Mouse (Mus musculus) cerebellum, adult 9-11 months (tissue): ENCODE data around the gene Ptch2.
A peak's percentile ranks its signal among the peaks of the same experiment; 100 is the strongest.

Experiments
- DNase-seq: peaks from one replicate; pipeline ENCODE4 v3.0.0; 2022

Gene Ptch2

DNA sequence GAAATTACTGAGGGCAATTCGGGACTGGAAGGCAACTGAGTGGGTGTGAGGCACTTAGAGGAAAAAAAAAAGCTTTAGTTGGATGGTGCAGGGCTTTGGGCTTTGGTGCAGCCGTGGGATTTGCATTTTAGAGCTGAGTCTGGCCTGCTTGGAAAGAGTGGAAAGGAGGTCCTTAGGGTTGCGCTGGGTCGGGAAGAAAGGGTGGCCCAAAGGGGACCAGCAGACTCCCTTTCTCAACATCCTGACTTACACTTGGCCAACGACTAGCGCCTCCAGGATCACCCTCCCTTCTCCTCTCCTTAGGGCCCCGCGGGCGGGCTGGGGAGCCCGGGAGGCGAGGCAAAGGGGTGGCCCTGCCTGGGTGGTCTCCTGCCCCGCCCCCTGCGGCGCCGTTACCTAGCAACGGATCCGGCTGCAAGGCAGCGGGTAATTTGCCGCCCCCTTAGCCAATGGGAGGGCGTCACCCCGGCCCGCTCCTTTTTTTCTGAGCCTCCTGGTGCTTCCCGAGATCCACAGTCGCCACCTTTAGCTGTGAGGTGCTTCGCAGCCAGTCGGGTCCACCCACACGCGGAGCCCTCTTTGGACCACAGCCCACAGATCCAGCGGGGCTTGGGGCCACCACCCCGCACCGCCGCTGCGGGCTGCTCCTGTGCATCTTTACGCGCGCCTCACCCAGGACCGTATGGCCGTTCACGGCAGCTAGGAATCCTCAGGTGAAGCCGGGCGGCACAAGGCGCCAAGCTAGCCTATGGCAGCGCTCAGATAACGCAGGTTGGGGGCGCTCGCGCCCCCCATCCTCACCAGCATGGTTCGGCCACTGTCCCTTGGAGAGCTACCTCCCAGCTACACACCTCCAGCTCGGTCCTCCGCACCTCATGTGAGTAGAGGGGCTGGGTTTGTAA lies at the start of gene Ptch2:
Ptch2 (plus strand) TSS at position 525 of the 902 bp plus-strand sequence.
- DNase-seq: peak; percentile 19

DNA sequence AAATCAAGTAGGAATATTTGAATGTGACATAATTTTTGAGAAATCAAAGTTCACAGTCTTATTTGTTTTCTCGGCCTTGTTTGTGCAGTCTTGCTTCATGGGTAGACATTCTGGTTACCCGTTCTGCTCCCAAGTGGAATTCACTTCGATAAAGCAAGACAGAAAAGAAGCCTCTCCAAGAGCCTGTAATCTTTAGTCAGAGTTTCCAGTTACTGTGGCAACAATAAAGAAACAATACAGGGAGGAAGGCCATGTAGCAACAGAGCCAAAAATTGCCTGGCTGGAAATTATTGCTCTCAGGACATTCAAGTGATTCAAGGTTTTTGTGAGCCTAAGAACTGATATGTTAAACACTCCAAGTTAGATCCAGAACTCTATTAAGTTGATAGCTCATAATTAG lies 47.0 kb upstream of the Ptch2 start:
- no peak for DNase-seq

DNA sequence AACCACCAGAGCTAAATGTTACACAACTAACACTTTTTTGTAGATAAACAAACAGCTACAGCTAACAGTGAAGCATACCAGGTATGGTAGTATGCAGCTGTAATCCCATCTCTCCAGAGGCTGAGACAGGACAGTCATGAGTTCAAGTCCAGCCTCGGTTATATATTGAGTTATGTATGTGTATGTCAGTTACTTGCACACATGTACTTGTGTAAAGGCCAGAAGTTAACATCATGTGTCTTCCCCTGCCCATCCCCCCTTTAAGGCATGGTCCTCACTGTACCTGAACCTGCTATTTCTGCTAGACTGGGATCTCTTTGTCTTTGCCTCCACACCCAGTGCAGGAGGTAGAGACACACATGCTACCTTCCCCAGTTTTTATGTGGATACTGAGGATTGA lies 46.4 kb upstream of the Ptch2 start:
- DNase-seq: no peak

DNA sequence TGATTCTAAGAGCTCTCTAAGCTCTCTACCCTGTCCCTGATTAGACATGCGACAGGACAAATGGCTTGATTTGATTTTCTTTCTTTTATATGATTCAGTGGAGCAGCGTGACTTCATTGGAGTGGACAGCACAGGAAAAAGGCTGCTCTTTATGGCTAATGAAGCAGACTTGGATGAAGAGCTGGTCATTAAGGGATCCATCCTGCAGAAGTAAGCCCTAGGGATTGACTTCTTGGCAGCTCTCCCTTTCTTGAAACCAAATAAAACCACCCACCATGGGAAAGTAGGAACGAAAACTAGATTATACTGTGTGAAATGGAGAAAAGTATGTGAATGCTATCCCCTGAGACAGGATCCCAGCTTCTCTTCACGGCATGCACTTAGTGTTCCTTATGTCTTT lies 43.2 kb upstream of the Ptch2 start:
- DNase-seq: no peak

DNA sequence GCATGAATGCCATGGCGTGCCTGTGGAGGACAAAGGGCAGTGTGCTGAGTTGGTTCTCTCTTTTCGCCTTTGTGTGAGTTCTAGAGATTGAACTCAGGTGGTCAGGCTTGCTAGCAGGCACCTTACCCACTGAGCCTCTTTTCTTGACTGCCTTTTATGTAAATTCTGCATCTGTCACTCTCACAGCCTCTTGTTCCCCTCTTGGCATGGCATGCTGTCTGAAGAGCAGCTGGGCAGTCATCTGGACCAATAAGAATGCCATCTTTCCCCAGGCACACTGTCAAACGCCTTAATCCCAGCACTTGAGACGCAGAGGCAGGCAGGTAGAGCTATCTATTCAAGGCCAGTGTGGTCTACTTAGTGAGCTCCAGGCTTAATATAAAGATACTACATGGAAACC lies 41.9 kb upstream of the Ptch2 start:
- no peak for DNase-seq

DNA sequence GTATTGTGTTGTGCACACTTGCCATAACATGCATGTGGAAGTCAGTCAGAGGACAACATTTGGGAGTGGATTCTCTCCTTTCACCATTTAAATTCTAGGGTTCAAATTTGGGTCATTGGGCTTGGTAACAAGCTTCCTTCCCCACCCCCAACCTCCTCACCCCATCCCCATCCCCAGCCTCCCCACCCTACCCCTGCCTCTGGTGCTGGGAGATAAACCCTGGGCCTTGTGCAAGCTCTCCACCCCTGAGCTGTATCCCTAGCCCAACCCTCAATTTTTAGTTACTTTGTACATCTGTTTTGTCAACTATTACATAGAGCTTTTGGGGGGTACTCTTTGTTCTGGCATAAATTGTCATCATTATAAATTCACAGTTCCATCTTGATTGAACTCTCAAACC lies 39.8 kb upstream of the Ptch2 start:
- DNase-seq: no peak

DNA sequence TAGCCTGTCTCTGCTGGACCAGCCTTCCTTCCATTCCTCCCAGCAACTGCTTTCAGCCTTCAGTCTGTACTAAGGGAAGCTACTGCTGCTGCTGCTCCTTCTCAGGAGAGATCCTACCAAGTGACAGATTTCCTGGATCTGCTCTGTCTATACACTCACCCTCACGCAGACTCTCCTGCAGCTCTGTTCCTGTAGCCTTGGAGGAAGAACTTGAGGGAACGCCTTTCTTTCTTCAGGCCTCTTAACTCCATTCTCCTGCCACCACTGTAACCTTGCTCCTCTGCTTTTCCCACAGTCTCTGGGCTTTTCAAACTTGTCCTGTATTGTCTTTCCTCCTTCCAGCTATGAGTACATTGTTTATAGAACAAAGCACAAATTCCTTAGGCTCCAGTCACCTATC lies 39.4 kb upstream of the Ptch2 start:
- no peak for DNase-seq

DNA sequence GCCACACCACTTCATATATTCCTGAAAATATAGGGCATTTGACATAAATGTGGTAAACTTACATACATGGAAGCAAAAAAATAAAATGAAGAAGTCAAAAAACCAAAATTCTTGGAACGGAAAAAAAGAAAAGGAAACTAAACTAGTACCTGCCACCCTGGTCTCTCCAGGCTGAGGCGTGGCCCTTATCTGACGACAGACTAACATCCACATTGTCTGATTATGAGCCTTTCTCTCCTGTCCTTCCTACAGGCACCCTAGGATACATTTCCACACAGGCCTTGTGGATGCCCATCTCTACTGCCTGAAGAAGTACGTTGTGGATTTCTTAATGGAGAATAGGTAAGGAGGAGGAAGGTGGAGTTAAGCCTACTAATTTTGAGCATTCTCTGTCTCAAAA lies 37.4 kb upstream of the Ptch2 start:
- no peak for DNase-seq

DNA sequence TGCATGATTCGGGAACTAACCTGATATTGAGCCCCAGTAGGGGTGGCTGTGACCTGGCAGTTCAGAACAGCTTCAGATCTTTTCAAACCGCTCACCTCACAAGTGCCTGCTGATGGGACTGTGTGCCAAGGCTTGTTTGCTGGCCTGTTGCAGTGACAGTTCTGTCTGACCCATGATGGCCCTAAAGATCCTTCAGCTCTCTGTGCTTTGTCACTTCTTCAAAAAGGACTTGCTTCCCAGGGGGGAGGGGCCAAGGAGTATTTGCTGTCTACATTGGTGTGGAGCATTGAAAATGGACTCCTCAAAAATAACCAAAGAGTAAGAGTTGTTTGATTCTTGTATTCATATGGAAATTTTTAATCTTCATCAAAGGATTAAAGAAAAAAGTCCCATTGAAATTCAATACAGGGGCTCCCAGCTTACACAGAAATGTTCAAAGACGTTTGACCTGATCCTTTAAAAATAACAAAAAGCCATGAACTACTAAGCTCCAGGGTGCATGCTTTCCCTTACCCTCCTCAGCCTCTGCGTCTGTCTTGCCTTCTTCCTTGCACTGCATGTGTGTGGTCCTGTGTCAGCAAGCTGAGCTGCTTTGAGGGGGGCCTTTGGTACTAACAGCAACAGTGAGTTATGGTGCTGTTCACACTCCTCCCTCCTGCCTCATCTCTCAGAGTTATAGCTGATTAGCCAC lies 33.0 kb upstream of the Ptch2 start:
- no peak for DNase-seq

DNA sequence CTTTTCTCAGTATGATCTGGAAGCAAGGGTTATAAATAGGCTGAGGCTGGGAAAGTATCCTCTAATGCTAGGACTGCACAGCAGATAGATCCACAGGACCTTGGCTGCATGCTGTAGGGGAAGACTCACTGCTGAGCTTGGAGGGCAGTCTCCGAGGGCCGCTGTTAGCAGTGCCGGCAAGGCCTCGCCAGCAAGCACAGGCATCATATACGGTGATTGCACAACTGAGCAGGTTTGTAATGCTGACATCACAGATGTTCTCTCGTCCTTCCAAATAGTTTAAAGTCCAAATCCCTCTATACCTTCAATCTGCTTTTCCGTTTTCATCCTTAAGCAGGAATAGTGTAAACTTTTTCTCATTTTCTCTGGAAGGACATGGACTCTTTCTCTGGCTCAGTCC lies 27.8 kb upstream of the Ptch2 start:
- no peak for DNase-seq

DNA sequence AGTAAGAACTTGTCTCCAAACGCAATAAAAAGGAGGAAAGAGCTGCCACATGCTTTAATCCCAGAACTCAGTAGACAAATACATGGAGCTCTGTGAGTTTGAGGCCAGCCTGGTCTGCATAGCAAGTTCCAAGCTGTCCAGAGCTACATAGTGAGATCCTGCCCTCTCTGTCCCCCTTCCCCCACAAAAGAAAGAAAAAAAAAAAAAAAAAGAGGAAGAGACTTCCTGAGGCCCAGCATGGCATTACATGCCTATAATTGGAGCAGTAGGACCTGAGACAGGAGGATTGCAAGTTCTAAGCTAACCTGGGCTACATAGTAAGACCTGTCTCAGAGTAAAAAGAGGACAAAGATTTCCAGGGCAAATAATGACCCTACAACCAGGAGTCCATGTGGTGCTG lies 26.2 kb upstream of the Ptch2 start:
- no peak for DNase-seq

DNA sequence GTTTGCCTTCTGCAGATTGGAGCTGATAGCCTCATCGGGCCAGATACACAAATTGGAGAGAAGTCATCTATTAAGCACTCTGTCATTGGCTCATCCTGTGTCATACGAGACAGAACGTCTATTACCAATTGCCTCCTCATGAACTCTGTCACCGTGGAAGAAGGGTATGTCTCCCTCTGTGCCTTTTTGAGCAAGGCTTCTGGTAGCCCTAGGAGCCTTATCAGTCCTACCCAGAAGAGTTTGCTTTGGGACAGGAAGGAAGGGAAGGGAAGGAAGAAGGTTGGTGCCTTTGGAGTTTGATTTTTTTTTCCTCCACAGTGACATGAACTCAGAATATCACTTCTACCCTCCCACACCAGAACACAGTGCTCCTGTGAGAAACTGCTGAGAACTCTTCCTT lies 25.3 kb upstream of the Ptch2 start:
- DNase-seq: no peak

DNA sequence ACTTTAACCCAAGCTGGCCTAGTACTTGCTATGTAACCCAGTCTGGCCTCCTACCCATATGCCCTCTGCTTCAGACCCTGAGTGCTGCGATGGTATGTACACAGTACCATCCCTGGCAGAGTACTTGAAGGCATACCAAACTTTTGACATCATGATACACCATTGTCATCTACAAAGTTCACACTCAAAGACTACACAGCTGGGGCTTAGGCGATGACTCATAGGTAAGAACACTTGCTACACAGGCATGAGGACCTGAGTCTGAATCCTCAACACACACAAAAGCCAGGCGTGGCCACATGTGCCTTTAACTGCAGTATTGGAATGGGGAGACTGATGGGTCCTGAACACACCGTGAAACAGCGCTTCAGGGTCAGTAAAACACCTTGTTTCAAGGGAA lies 24.7 kb upstream of the Ptch2 start:
- no peak for DNase-seq

DNA sequence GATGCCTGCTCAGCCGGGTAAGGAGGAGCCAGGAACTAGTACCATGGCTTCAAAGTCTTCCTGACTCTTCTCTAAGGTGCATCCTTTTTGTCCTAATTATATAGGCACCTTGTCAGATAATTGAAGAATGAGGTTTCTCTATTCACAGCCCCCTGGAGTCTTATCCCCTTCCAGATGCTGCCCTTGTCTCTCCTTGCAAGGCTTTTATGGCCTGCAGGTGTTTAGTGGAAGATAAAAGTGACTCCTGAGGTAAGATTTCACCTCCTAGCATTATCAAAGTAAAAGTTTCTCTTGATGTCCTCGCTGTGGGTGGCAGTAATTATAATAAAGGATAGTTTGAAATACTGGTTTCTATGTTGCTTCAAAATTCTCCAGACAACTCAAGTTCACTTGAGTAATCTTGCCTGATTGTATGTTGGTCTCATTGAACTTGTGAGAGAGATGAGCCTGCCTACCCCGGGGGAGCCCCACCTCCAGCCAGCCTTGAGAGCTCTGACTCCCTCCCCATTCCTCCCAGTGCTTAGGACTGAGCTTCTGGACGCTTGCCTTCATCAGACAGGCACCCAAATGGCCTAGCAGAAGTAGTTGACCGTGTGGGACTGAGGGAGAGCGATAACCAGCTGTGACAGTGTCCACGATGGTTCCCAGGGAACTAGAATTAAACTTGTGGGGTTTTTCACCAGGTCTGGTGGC lies 7.8 kb upstream of the Ptch2 start:
- no peak for DNase-seq

DNA sequence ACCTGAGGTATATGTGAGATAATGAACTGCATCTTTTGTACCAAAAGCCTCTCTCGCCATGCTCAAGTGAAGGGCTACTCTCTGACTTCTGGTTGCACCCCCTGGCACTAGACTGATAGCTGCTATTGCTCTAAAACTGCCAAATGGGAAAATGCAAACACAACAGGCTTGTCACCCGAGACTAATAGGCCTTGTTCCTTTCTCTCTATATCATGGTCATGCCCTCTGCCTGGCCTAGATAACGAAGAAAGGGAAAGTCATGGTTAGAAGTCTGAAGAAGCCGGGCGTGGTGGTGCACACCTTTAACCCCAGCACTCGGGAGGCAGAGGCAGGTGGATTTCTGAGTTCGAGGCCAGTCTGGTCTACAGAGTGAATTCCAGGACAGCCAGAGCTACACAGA lies 5.3 kb upstream of the Ptch2 start:
- DNase-seq: no peak

DNA sequence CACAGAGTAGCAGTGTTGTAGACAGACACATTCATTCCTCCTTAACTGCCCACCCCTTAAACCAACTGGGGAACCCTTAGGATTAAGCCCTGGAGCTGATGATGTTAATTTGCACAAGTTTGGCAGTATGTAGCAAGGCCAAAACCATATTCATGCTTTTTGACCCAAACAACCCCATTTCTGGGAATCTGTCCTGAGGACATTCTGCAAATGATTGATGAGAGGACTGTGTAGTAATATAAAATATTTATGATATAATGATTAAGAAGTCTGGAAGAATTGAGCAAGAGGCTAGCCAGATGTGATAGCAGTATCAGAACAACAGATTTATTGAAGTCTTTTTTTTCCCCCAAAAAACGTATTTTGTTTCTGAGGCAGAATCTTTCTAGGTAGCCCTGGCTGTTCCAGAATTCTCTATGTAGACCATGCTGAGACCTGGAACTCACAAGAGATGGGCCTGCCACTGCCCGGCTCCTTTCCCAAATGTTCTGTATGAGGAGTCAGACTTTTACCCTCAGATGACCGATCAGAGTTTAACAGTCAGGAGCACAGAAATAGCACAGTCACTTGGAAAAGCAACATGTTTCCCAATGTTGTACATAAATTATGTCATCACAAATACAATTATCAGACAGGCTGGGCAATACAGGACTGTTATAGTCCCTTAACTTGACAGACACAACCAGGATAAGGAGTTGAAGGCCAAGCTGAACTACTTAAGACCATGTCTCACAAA lies 1.1 kb upstream of the Ptch2 start:
- no peak for DNase-seq

DNA sequence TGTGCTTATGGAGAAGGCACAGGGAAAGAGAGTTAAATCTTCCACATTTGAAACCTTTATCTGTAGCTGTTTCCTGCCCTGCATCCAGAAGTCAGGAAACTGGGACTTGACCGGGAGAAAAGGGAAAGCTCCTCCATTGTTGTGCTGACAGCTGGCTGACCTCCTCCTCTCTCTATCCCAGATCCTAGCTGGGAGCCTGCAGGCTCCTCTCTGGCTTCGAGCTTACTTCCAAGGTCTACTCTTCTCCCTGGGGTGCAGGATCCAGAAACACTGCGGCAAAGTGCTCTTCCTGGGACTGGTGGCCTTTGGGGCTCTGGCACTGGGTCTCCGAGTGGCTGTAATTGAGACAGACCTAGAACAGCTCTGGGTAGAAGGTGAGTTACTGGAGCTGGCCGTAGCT lies 791 bp downstream of the Ptch2 start:
- no peak for DNase-seq

DNA sequence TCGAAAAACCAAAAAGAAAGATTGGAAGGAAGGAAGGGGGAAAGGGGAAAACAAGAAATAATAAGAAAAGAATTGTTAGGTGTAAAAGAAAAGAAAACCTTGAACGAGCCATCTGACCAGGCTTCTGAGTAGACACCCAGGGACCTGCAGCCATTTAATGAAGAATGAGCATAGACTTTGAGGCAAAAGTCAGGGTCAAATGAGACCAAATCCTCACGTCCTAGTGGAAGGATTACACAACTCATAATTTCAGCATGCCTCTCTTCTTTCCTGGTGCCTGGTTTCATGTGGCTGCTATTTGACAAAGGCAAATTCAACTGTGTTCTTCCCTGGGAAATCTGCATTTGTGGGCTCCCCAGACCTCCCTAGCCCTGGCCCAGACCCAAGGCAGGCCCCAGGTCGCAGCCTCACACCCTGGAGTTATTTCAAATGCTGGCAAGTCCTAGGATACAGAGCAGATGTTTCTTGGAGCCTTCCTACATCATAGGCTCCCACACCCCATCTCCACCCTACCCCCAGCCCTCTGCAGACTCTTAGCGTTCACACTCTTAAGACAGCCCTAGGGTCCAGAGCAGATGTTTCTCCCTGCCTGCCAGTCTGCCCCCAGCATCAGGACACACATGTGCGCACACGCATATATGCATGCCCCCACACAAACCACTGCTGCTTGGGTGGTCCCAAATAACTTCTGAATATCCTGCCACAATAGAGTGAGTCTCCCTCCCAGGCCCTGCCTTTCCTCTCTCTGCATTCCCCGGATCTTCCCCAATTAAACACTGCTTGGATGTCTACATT lies 2.3 kb downstream of the Ptch2 start:
- DNase-seq: no peak

DNA sequence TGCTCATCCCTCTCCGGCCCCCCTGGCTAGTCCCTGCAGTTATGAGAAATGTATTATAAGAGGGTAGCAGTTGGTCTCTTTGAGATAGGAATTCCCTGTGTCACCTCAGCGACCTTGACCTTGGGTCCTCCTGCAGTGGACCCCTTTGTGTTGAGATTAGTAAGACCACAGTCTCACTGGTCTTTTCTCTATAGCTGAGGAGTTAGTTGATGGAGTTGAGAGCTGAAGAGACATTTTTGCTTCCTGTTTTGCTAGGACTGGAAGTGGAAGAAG lies 2.8 kb downstream of the Ptch2 start:
- DNase-seq: no peak

DNA sequence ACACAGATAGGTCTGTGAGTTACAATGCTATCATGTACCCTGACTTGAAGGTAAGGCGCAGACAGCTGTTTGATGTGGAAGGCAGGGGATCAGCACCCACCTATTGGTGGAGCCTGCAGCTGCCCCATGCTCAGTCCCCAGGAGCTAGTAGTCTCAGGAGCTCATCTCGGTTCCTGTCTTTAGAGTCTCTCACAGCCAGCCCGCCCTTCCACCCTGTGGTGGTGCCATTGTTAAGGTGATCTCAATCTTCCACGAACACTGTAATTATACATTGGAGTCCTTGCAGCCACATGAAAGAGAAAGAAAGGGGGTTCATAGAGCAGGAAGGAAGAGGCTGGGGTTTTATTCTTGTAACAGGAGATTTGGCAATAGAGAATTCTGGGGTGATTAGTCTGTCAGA lies 4.2 kb downstream of the Ptch2 start:
- no peak for DNase-seq

DNA sequence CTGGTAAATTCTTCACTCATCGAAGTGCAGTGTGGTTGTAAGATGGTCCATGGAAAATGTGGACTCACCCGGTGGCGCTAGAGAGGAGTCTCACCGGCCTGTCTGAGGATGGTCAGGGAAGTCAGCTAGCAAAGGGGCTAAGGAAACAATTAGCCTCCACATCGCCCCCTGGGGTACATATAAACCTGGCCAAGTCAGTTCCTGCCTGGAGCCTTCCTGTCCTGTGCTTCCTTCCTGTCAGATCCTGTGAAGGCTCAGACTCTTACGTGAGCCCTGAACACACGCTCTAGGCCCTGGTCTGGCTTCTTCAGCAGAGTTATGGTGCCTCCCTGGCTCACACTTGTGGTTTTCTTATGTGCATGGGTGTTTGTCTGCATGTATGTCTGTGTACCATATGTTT lies 5.3 kb downstream of the Ptch2 start:
- DNase-seq: no peak

DNA sequence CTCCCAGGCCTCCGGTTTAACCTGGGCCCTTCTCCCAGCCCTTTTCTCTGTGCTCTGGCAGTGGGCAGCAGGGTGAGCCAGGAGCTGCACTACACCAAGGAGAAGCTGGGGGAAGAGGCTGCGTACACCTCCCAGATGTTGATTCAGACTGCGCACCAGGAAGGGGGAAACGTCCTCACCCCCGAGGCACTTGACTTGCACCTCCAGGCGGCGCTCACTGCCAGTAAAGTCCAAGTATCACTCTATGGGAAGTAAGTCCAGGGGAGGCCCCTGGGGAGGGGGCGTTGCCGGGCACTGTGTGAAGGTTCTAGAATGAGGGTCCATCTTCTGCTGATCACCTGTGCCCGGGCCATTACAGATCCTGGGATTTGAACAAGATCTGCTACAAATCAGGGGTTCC lies 8.8 kb downstream of the Ptch2 start:
- DNase-seq: no peak

DNA sequence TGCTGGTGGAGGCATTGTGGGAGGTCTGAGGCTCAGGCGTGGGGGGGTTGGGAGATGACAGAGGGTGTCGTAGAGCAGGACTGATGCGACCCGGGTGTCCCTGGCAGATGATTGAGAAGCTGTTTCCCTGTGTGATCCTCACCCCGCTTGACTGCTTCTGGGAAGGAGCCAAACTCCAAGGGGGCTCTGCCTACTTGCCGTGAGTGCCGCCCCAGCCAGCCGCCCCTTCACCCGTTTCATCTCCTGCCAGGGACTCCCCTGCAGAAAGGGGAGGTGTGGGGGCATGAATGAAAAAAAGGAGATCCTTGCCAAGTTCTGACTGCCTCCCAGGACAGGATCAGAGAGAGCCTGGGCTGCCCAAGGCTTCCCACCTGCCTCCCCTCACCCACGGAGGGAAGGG lies 9.3 kb downstream of the Ptch2 start:
- DNase-seq: no peak
